Mouse (Mus musculus): Measurements from ENCODE around the gene Pmepa1. TPM values are rescaled to one million over a fixed set of nuclear protein-coding genes. Genes with fewer than 3 reads are reported as not detected.

Gene Pmepa1
- total RNA-seq (2014; rRNA removed) (0.28 and 0.60 TPM in 2 replicates), polyA plus RNA-seq (2012; rRNA removed) (1.8 and 4.1 TPM in 2 replicates)

DNA sequence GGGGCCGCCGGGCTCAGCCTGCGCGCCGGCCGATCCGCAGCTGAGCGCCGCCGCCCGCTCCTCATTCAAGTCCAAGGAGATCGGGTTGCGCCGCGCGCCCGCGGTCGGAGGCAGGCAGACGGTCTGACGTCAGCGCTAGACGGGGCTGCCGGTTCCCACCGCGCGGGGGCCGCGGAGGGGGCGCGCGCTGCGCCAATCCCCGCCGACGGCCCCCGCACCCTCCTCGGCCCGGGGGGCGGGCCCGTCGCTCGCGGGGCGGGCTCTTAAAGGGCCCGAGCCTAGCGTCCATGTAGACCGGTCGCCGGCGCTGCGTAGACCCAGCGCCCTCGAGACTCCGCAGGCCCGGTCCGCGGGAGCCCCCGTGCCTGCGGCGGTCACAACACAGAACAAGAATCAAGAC lies at the start of gene Pmepa1:
Pmepa1 (minus strand) TSS at position 125 of the 400 bp plus-strand sequence.
- H3K79me2 ChIP-seq (ENCODE audit: control insufficient read depth, insufficient read depth, low read length) = no peaks in the 10 kb centered on the region
- TF ChIP-seq POLR2A (IDR thresholded peaks at IDR 0.05; ENCODE audit: extremely low read depth, insufficient read depth, low read length) = peak; percentile 30; the same call in 1 of the 2 replicates
- TF ChIP-seq CTCF (IDR thresholded peaks at IDR 0.05; ENCODE audit: low read depth, low read length) = no peak
- peak within 1 kb of the TSS; percentile 81 for H3K9ac ChIP-seq (ENCODE audit: low read depth, low read length)
- no peaks in the 10 kb centered on the region for H3K27me3 ChIP-seq (ENCODE audit: control insufficient read depth, insufficient read depth, low read length)
- no peaks in the 10 kb centered on the region for H3K36me3 ChIP-seq (ENCODE audit: control insufficient read depth, insufficient read depth, low read length)
- peak within 1 kb of the TSS; percentile 27; the same call in 1 of the 2 replicates for H3K27ac ChIP-seq (replicated peaks; ENCODE audit: insufficient read depth, low read depth, low read length)
- peak within 1 kb of the TSS; percentile 59 for H3K4me3 ChIP-seq (ENCODE audit: insufficient read depth, low read depth, low read length)
- DNase-seq (ENCODE audit: extremely low read depth, low read depth, low spot score) = peak; percentile 49
- H3K4me1 ChIP-seq (ENCODE audit: control insufficient read depth, insufficient read depth, low read length) = peaks cover 6% of the 10 kb centered on the region
- WGBS = 1% methylated on average over 50 of the region's 61 CpGs

DNA sequence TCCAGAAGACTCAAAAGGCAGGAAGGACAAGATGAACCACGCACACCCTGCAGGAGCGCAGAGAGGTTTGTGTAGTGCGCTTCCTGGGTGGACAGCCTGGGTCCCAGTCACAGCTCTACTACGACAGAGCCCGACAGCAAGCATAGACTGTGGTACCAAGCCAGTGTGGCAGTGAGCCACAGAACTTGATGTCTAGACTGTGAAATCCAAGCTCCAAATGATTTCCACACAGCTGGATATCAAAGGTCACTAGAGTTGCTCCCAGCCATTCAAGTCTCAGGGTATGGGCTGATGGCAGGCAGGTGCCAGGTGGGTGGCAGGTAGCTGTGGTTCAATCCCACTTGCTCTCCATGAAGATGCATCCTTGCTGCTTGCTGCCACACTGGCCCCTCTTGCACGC lies 45.4 kb upstream of the Pmepa1 start:
- DNase-seq (ENCODE audit: extremely low read depth, low read depth, low spot score) = peak; percentile 87
- Histone ChIP-seq H3K27me3 (ENCODE audit: control insufficient read depth, insufficient read depth, low read length) (no peaks in the 10 kb centered on the region), H3K36me3 (ENCODE audit: control insufficient read depth, insufficient read depth, low read length) (no peaks in the 10 kb centered on the region), H3K4me3 (ENCODE audit: insufficient read depth, low read depth, low read length) (no peak overlapping the region), H3K79me2 (ENCODE audit: control insufficient read depth, insufficient read depth, low read length) (no peaks in the 10 kb centered on the region), H3K27ac (replicated peaks; ENCODE audit: insufficient read depth, low read depth, low read length) (no peak overlapping the region), H3K4me1 (ENCODE audit: control insufficient read depth, insufficient read depth, low read length) (no peaks in the 10 kb centered on the region), H3K9ac (ENCODE audit: low read depth, low read length) (no peak overlapping the region)
- TF ChIP-seq CTCF (IDR thresholded peaks at IDR 0.05; ENCODE audit: low read depth, low read length) (no peak), POLR2A (IDR thresholded peaks at IDR 0.05; ENCODE audit: extremely low read depth, insufficient read depth, low read length) (no peak)
- WGBS = 75% methylated on average over 6 of the region's 6 CpGs

DNA sequence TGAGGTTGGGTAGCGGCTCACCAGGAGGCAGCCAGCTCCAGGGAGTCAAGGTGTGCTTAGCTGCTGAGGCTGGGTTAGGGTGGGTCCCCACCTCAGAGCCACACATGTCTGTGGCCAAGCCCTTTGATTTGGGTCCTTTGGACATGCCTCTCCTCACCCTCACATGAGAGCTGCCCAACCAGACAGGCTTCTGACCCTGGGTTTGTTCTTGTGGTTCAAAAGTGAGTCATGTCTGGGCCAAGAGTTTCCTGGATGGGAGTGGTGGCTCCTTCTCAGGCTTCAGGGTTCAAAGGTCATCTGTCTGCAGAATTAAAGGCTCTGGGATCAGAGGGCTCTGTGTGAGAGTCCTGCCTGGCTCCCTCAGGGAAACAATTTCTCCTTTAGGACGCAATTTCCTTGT lies 44.9 kb upstream of the Pmepa1 start:
- WGBS = 97% methylated on average over 2 of the region's 2 CpGs
- no peaks in the 10 kb centered on the region for H3K4me1 ChIP-seq (ENCODE audit: control insufficient read depth, insufficient read depth, low read length)
- no peaks in the 10 kb centered on the region for H3K27me3 ChIP-seq (ENCODE audit: control insufficient read depth, insufficient read depth, low read length)
- H3K4me3 ChIP-seq (ENCODE audit: insufficient read depth, low read depth, low read length) = no peak overlapping the region
- H3K27ac ChIP-seq (replicated peaks; ENCODE audit: insufficient read depth, low read depth, low read length) = no peak overlapping the region
- no peak for DNase-seq (ENCODE audit: extremely low read depth, low read depth, low spot score)
- H3K79me2 ChIP-seq (ENCODE audit: control insufficient read depth, insufficient read depth, low read length) = no peaks in the 10 kb centered on the region
- no peaks in the 10 kb centered on the region for H3K36me3 ChIP-seq (ENCODE audit: control insufficient read depth, insufficient read depth, low read length)
- H3K9ac ChIP-seq (ENCODE audit: low read depth, low read length) = no peak overlapping the region
- no peak for TF ChIP-seq POLR2A (IDR thresholded peaks at IDR 0.05; ENCODE audit: extremely low read depth, insufficient read depth, low read length)
- TF ChIP-seq CTCF (IDR thresholded peaks at IDR 0.05; ENCODE audit: low read depth, low read length) = no peak

- H3K4me3 ChIP-seq (ENCODE audit: insufficient read depth, low read depth, low read length) = no peak overlapping the region
- TF ChIP-seq CTCF (IDR thresholded peaks at IDR 0.05; ENCODE audit: low read depth, low read length) (no peak), POLR2A (IDR thresholded peaks at IDR 0.05; ENCODE audit: extremely low read depth, insufficient read depth, low read length) (no peak)
- DNase-seq (ENCODE audit: extremely low read depth, low read depth, low spot score) = no peak
- H3K27ac ChIP-seq (replicated peaks; ENCODE audit: insufficient read depth, low read depth, low read length) = no peak overlapping the region
- H3K9ac ChIP-seq (ENCODE audit: low read depth, low read length) = no peak overlapping the region
- H3K4me1 ChIP-seq (ENCODE audit: control insufficient read depth, insufficient read depth, low read length) = no peaks in the 10 kb centered on the region
- H3K27me3 ChIP-seq (ENCODE audit: control insufficient read depth, insufficient read depth, low read length) = no peaks in the 10 kb centered on the region
- no peaks in the 10 kb centered on the region for H3K79me2 ChIP-seq (ENCODE audit: control insufficient read depth, insufficient read depth, low read length)
- no CpG with 5 or more reads among the region's 1 CpGs for WGBS
- H3K36me3 ChIP-seq (ENCODE audit: control insufficient read depth, insufficient read depth, low read length) = no peaks in the 10 kb centered on the region
These were observed 38.0 kb upstream of the Pmepa1 start for GRCm38 (mm10) chr2:173314291-173314690.

GRCm38 (mm10) chr2:173308486-173308885 lies 32.2 kb upstream of the Pmepa1 start:
- TF ChIP-seq POLR2A (IDR thresholded peaks at IDR 0.05; ENCODE audit: extremely low read depth, insufficient read depth, low read length) (no peak), CTCF (IDR thresholded peaks at IDR 0.05; ENCODE audit: low read depth, low read length) (no peak)
- H3K4me1 ChIP-seq (ENCODE audit: control insufficient read depth, insufficient read depth, low read length) = 0 out of 2 replicates have a peak, but pooled peaks cover 3% of the 10 kb centered on the region
- no peaks in the 10 kb centered on the region for H3K27me3 ChIP-seq (ENCODE audit: control insufficient read depth, insufficient read depth, low read length)
- H3K27ac ChIP-seq (replicated peaks; ENCODE audit: insufficient read depth, low read depth, low read length) = no peak overlapping the region
- H3K36me3 ChIP-seq (ENCODE audit: control insufficient read depth, insufficient read depth, low read length) = no peaks in the 10 kb centered on the region
- H3K9ac ChIP-seq (ENCODE audit: low read depth, low read length) = no peak overlapping the region
- no peaks in the 10 kb centered on the region for H3K79me2 ChIP-seq (ENCODE audit: control insufficient read depth, insufficient read depth, low read length)
- no peak for DNase-seq (ENCODE audit: extremely low read depth, low read depth, low spot score)
- H3K4me3 ChIP-seq (ENCODE audit: insufficient read depth, low read depth, low read length) = no peak overlapping the region
- WGBS = 89% methylated on average over 10 of the region's 10 CpGs

DNA sequence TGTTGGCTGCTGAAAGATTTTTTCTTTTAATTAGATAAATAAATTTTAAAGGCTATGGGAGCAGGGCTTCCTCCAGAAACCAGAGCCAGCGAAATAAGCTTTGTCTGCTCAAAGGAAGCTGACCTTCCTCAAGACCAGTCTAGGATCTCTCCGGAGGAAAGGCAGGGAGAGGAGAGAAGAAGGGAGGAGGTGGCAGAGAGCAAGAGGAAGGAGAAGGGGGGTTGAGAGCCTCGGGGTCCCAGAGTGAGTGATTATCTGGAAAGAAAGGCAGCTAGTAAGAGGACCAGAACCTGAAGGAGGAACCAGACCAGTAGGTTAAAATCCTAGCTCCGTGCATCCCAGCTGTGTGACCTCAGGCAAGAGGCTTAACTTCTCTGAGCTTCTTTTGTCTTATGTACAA lies 31.7 kb upstream of the Pmepa1 start:
- no peak overlapping the region for H3K4me3 ChIP-seq (ENCODE audit: insufficient read depth, low read depth, low read length)
- 34% methylated on average over 4 of the region's 4 CpGs for WGBS
- no peak for TF ChIP-seq POLR2A (IDR thresholded peaks at IDR 0.05; ENCODE audit: extremely low read depth, insufficient read depth, low read length)
- TF ChIP-seq CTCF (IDR thresholded peaks at IDR 0.05; ENCODE audit: low read depth, low read length) = no peak
- H3K9ac ChIP-seq (ENCODE audit: low read depth, low read length) = no peak overlapping the region
- no peak for DNase-seq (ENCODE audit: extremely low read depth, low read depth, low spot score)
- H3K4me1 ChIP-seq (ENCODE audit: control insufficient read depth, insufficient read depth, low read length) = 0 out of 2 replicates have a peak, but pooled peaks cover 3% of the 10 kb centered on the region
- H3K27ac ChIP-seq (replicated peaks; ENCODE audit: insufficient read depth, low read depth, low read length) = no peak overlapping the region
- no peaks in the 10 kb centered on the region for H3K27me3 ChIP-seq (ENCODE audit: control insufficient read depth, insufficient read depth, low read length)
- H3K79me2 ChIP-seq (ENCODE audit: control insufficient read depth, insufficient read depth, low read length) = no peaks in the 10 kb centered on the region
- no peaks in the 10 kb centered on the region for H3K36me3 ChIP-seq (ENCODE audit: control insufficient read depth, insufficient read depth, low read length)

Data from liver, adult 2 months (tissue).